Mouse (Mus musculus) embryonic fibroblast, embryonic 13.5 days (primary cell): ENCODE results near the gene Ephb2.

Experiments used
- CTCF ChIP-seq: IDR thresholded peaks from 2 replicates; pipeline ENCODE4 v1.5.1; 2011; ENCODE audit warnings: mild to moderate bottlenecking, control low read depth, low read length, moderate library complexity, borderline replicate concordance; ENCODE audit not compliant: insufficient read depth
- POLR2A ChIP-seq: IDR thresholded peaks from 2 replicates; pipeline ENCODE4 v1.6.1; 2011; ENCODE audit warnings: low read depth, mild to moderate bottlenecking, control low read depth, low read length, moderate library complexity

DNA sequence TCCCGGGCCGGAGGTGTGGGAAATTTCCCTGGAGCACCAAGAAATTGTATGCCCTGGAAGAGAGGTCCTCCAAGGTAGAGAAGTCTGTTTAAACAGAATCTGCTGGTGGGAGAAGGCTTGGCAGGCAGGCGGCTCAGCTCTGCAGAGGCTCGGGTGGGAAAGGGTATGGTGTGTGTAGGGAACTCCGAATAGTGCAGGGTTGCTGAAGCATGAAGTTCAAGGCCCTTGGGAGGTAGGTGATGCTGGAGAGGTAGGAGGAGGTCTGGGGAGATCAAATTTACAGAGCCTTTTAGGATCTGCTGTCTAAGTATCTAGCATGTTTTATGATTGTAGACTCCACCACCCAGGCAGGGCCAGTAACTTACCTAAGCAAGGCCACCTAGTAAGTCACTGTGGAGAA lies 130.7 kb downstream of the Ephb2 start:
- TF ChIP-seq CTCF (no peak), POLR2A (no peak)
